Mouse (Mus musculus) MEL (cell line): Measurements from ENCODE around the gene Pea15a.
A peak's percentile ranks its signal among the peaks of the same experiment; 100 is the strongest.

Source experiments
- CHD1 ChIP-seq: IDR thresholded peaks from 2 replicates; pipeline ENCODE4 v1.6.1; 2012; ENCODE audit warnings: low read depth, mild to moderate bottlenecking, inconsistent platforms, low read length, improper control_type of control experiment
- CTCF ChIP-seq, 3 experiments: IDR thresholded peaks in 2 of 3; conservative IDR thresholded peaks in 1 of 3; 2 replicates each; pipeline ENCODE4 v1.5.1; 2011 to 2012; ENCODE audit warnings: low read length in 3 of 3, low read depth in 2 of 3, mild to moderate bottlenecking in 2 of 3, improper control_type of control experiment in 1 of 3, inconsistent platforms in 1 of 3, mixed read lengths in 1 of 3, moderate library complexity in 1 of 3; ENCODE audit not compliant: control insufficient read depth in 1 of 3, insufficient read depth in 1 of 3, poor library complexity in 1 of 3, severe bottlenecking in 1 of 3
- EP300 ChIP-seq, 2 experiments: IDR thresholded peaks; 2 replicates each; pipeline ENCODE4 v1.6.1; 2011; ENCODE audit warnings: improper control_type of control experiment in 2 of 2, low read length in 2 of 2, low read depth in 1 of 2, mild to moderate bottlenecking in 1 of 2
- JUND ChIP-seq: IDR thresholded peaks from 2 replicates; pipeline ENCODE4 v1.6.1; 2011; ENCODE audit warnings: low read depth, mild to moderate bottlenecking, improper control_type of control experiment, low read length
- NELFE ChIP-seq: IDR thresholded peaks from 2 replicates; pipeline ENCODE4 v1.6.1; 2011; ENCODE audit warnings: low read depth, low read length, improper control_type of control experiment
- POLR2A ChIP-seq, 2 experiments: IDR thresholded peaks; 2 replicates each; pipeline ENCODE4 v1.6.1; 2011 to 2012; ENCODE audit warnings: low read length in 2 of 2, mild to moderate bottlenecking in 2 of 2, control low read depth in 1 of 2, improper control_type of control experiment in 1 of 2, low read depth in 1 of 2, moderate library complexity in 1 of 2; ENCODE audit not compliant: control insufficient read depth in 1 of 2, insufficient read depth in 1 of 2, poor library complexity in 1 of 2
- SMC3 ChIP-seq: IDR thresholded peaks from 2 replicates; pipeline ENCODE4 v1.6.1; 2011; ENCODE audit warnings: low read depth, low read length, improper control_type of control experiment
- TCF12 ChIP-seq: IDR thresholded peaks from 2 replicates; pipeline ENCODE4 v1.6.1; 2014; ENCODE audit warnings: low read depth, mild to moderate bottlenecking, inconsistent platforms, low read length, improper control_type of control experiment, moderate library complexity

DNA sequence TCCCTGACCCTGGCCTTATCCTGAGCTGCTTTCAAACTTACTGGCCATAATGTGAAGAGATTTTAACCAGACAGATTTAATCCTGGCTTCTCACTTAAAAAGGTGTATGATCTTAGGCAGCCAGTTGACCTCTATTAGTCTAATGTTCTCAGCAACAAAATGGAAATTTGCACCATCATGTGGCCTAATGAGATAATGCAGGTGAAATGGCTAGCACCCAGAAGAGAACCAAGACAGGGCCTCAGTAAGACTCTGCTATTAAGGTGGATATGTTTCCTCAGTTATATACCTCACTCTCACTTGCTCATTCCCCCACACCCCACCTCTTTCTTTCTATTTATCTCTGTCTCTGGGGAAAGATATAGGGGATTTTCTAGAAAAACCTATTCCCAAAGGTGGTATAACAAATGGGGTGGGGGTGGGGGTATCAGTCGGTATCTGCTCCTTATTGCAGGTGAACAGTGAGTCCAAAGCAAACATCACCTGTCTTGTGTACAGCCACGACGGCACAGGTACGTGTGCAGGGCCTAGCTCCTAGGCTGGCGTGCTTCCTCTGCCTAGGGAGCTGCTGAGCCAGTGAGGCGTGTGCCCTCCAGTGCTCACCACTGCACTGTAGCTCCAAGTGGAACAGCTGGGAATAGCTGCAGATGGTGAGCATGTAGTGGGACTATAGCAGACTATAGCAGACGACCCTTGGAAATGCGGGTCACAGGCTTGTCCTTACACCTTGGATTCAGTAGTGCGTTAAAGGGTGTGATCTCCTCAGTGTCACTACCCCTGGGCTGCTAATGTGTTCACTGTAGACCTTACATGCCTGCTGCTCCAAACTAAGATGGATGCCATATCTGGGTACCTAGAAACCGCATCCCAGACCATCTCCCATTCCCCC, 20.0 kb downstream of the Pea15a start:
- TF ChIP-seq CTCF (IDR thresholded peaks at IDR 0.05 in 2 of 3, conservative IDR thresholded peaks at IDR 0.05 in 1 of 3; ENCODE audit: control insufficient read depth in 1 of 3, insufficient read depth in 1 of 3, low read depth in 2 of 3, low read length in 3 of 3, poor library complexity in 1 of 3, severe bottlenecking in 1 of 3) (peak in 2 of 3 experiments; percentile 2 to 52; a peak in 2 of 6 replicates), POLR2A (IDR thresholded peaks at IDR 0.05; ENCODE audit: control insufficient read depth in 1 of 2, insufficient read depth in 1 of 2, low read depth in 1 of 2, low read length in 2 of 2, poor library complexity in 1 of 2) (no peak), EP300 (IDR thresholded peaks at IDR 0.05; ENCODE audit: low read depth in 1 of 2, low read length in 2 of 2) (no peak), NELFE (no peak), CHD1 (no peak), TCF12 (no peak), JUND (no peak), SMC3 (peak; percentile 46)
